8 mouse cellular contexts compared by ENCODE assay signal in genomic region chr7:141327469-141328372, GRCm38 (mm10). TPM values are rescaled to one million over a fixed set of nuclear protein-coding genes. Genes with fewer than 3 reads are reported as not detected.
A peak's percentile ranks its signal among the peaks of the same experiment; 100 is the strongest.
DNase-seq lines count a peak whose midpoint lies in the region; ATAC-seq and TF ChIP-seq lines count a peak whose summit lies in the region.

Gene Deaf1 (minus strand): TSS chr7:141327690.
Gene Tmem80 (plus strand): TSS chr7:141327739.

- no peak for TF ChIP-seq CTCF in C2C12 (IDR thresholded peaks at IDR 0.05; ENCODE audit: control insufficient read depth, insufficient read depth, insufficient read length)
- no peak for TF ChIP-seq CTCF in kidney, postnatal 0 days (IDR thresholded peaks at IDR 0.05; ENCODE audit: low read depth)

- H3K27ac ChIP-seq in heart, embryonic 12.5 days (ENCODE audit: poor library complexity, severe bottlenecking) = peak within 1 kb of the TSS; percentile 99
- H3K27ac ChIP-seq in kidney, postnatal 0 days = peak within 1 kb of the TSS; percentile 99
- H3K27ac ChIP-seq in liver, embryonic 11.5 days (ENCODE audit: low read depth, low read length) = peak within 1 kb of the TSS; percentile 98
- peak within 1 kb of the TSS; percentile 99 for H3K27ac ChIP-seq in stomach, embryonic 14.5 days (ENCODE audit: low read length)

- H3K4me3 ChIP-seq in C2C12 (ENCODE audit: insufficient read depth, poor library complexity, severe bottlenecking) = peak within 1 kb of the TSS; percentile 55
- H3K4me3 ChIP-seq in heart, embryonic 12.5 days = peak within 1 kb of the TSS; percentile 64
- H3K4me3 ChIP-seq in kidney, postnatal 0 days (replicated peaks; ENCODE audit: low read depth, low read length) = peak within 1 kb of the TSS; percentile 53
- H3K4me3 ChIP-seq in liver, embryonic 11.5 days (ENCODE audit: low read depth, low read length) = peak within 1 kb of the TSS; percentile 75
- H3K4me3 ChIP-seq in stomach, embryonic 14.5 days (ENCODE audit: low read depth, low read length) = peak within 1 kb of the TSS; percentile 65

- DNase-seq in brain, embryonic 18.5 days (ENCODE audit: low read depth, low spot score) = peak; percentile 96
- DNase-seq in kidney, postnatal 0 days (ENCODE audit: low spot score) = peak; percentile 100
- DNase-seq in liver, embryonic 11.5 days (ENCODE audit: low spot score) = peak; percentile 96
- DNase-seq in naive thymus-derived CD4-positive, alpha-beta T cell, adult 2 months (ENCODE audit: low read depth) = peak; percentile 99

- H3K9me3 ChIP-seq in heart, embryonic 12.5 days (replicated peaks) = no peaks in the 10 kb centered on the region
- no peaks in the 10 kb centered on the region for H3K9me3 ChIP-seq in kidney, postnatal 0 days (replicated peaks; ENCODE audit: low read length)
- H3K9me3 ChIP-seq in liver, embryonic 11.5 days (ENCODE audit: control insufficient read depth, low read length) = no peaks in the 10 kb centered on the region
- H3K9me3 ChIP-seq in stomach, embryonic 14.5 days (ENCODE audit: control insufficient read depth, low read depth, low read length) = no peaks in the 10 kb centered on the region

- H3K27me3 ChIP-seq in C2C12 (ENCODE audit: control insufficient read depth, insufficient read depth, insufficient read length) = no peaks in the 10 kb centered on the region
- no peaks in the 10 kb centered on the region for H3K27me3 ChIP-seq in heart, embryonic 12.5 days (replicated peaks)
- H3K27me3 ChIP-seq in kidney, postnatal 0 days (ENCODE audit: insufficient read depth, low read length) = no peaks in the 10 kb centered on the region
- no peaks in the 10 kb centered on the region for H3K27me3 ChIP-seq in liver, embryonic 11.5 days (replicated peaks; ENCODE audit: control insufficient read depth, insufficient read depth, low read length)
- H3K27me3 ChIP-seq in stomach, embryonic 14.5 days (ENCODE audit: control insufficient read depth, insufficient read depth, low read length) = no peaks in the 10 kb centered on the region

- peaks cover 20% of the 10 kb centered on the region for H3K4me1 ChIP-seq in heart, embryonic 12.5 days (replicated peaks)
- H3K4me1 ChIP-seq in kidney, postnatal 0 days (replicated peaks; ENCODE audit: insufficient read depth, low read length) = peaks cover 20% of the 10 kb centered on the region
- peaks cover 21% of the 10 kb centered on the region for H3K4me1 ChIP-seq in liver, embryonic 11.5 days (replicated peaks; ENCODE audit: control insufficient read depth, insufficient read depth, low read length)
- peaks cover 14% of the 10 kb centered on the region for H3K4me1 ChIP-seq in stomach, embryonic 14.5 days (ENCODE audit: control insufficient read depth, insufficient read depth, low read length)

- H3K4me2 ChIP-seq in heart, embryonic 12.5 days = peak within 1 kb of the TSS; percentile 98
- H3K4me2 ChIP-seq in kidney, postnatal 0 days (ENCODE audit: low read length) = peak within 1 kb of the TSS; percentile 92
- H3K4me2 ChIP-seq in liver, embryonic 11.5 days = peak within 1 kb of the TSS; percentile 98
- peak within 1 kb of the TSS; percentile 100 for H3K4me2 ChIP-seq in stomach, embryonic 14.5 days (replicated peaks; ENCODE audit: low read depth, low read length)

- peak within 1 kb of the TSS; percentile 84 for H3K9ac ChIP-seq in heart, embryonic 12.5 days
- H3K9ac ChIP-seq in kidney, postnatal 0 days (ENCODE audit: low read depth, low read length) = peak within 1 kb of the TSS; percentile 90
- peak within 1 kb of the TSS; percentile 97 for H3K9ac ChIP-seq in liver, embryonic 11.5 days (ENCODE audit: low read depth, low read length)
- peak within 1 kb of the TSS; percentile 87 for H3K9ac ChIP-seq in stomach, embryonic 14.5 days (replicated peaks; ENCODE audit: low read depth, low read length)

- WGBS in heart, embryonic 12.5 days = under 1% methylated on average over 105 of the region's 105 CpGs
- under 1% methylated on average over 104 of the region's 105 CpGs for WGBS in kidney, postnatal 0 days
- WGBS in liver, embryonic 11.5 days = under 1% methylated on average over 105 of the region's 105 CpGs
- under 1% methylated on average over 105 of the region's 105 CpGs for WGBS in stomach, embryonic 14.5 days

- H3K79me3 ChIP-seq in C2C12 (ENCODE audit: low read depth) = peaks cover 32% of the 10 kb centered on the region

- peaks cover 9% of the 10 kb centered on the region for H3K36me3 ChIP-seq in C2C12 (ENCODE audit: control insufficient read depth, insufficient read depth)
- H3K36me3 ChIP-seq in heart, embryonic 12.5 days = peaks cover 22% of the 10 kb centered on the region
- H3K36me3 ChIP-seq in kidney, postnatal 0 days (ENCODE audit: insufficient read depth, low read length) = peaks cover 7% of the 10 kb centered on the region
- H3K36me3 ChIP-seq in liver, embryonic 11.5 days (ENCODE audit: control insufficient read depth, insufficient read depth, low read length) = peaks cover 15% of the 10 kb centered on the region
- H3K36me3 ChIP-seq in stomach, embryonic 14.5 days (ENCODE audit: control insufficient read depth, insufficient read depth, low read length) = peaks cover 15% of the 10 kb centered on the region

- peak; percentile 89 for ATAC-seq in erythroid progenitor cell, adult 5-6 weeks (replicated peaks; ENCODE audit: low FRiP score, poor library complexity, severe bottlenecking)
- peak; percentile 97 for ATAC-seq in heart, embryonic 12.5 days (ENCODE audit: insufficient number of reproducible peaks, low FRiP score)
- ATAC-seq in kidney, postnatal 0 days (replicated peaks; ENCODE audit: low FRiP score, low read depth) = peak; percentile 93
- ATAC-seq in liver, embryonic 11.5 days (replicated peaks; ENCODE audit: low FRiP score) = peak; percentile 93
- peak; percentile 95 for ATAC-seq in stomach, embryonic 14.5 days (ENCODE audit: insufficient number of reproducible peaks, insufficient read depth, low FRiP score, low read depth)

- H3ac ChIP-seq in C2C12 (ENCODE audit: control insufficient read depth, insufficient read length, low read depth) = peak within 1 kb of the TSS; percentile 96

- peaks cover 47% of the 10 kb centered on the region for H3K79me2 ChIP-seq in C2C12 (ENCODE audit: control insufficient read depth, insufficient read depth)

TF ChIP-seq in C2C12, 6 proteins besides CTCF, POLR2A, EP300 and RAD21:
- TF ChIP-seq CEBPB (IDR thresholded peaks at IDR 0.05; ENCODE audit: low read depth) (no peak), MAX (IDR thresholded peaks at IDR 0.05) (peak; percentile 66), USF1 (IDR thresholded peaks at IDR 0.05; ENCODE audit: low read depth) (no peak)

RNA-seq across cellular contexts. Expression of gene Deaf1, which starts in this region (rescaled TPM):
- polyA plus RNA-seq in C2C12 (2012; fragmentation: generic; extraction: Trizol) = 21.4 TPM
- 46.5 and 55.8 TPM in 2 replicates for total RNA-seq in erythroid progenitor cell, adult 5-6 weeks (2015; ENCODE audit: low replicate concordance)
- 26.2 and 40.8 TPM in 2 replicates for total RNA-seq in erythroid progenitor cell, adult 5-6 weeks (2017; ENCODE audit: low replicate concordance)
- 34.3 and 35.6 TPM in 2 replicates for polyA plus RNA-seq in heart, embryonic 12.5 days (2016; fragmentation: Nextera tagmentation; extraction: Ambion mirVana)
- polyA plus RNA-seq in kidney, postnatal 0 days (2015; fragmentation: Nextera tagmentation; extraction: Ambion mirVana) = 64.1 and 64.2 TPM in 2 replicates
- 48.6 and 54.0 TPM in 2 replicates for polyA plus RNA-seq in liver, embryonic 11.5 days (2014; fragmentation: Nextera tagmentation; extraction: Ambion mirVana)
- 80.2 and 82.9 TPM in 2 replicates for polyA plus RNA-seq in stomach, embryonic 14.5 days (2014; fragmentation: Nextera tagmentation; extraction: Ambion mirVana)

RNA-seq across cellular contexts. Expression of gene Tmem80, which starts in this region (rescaled TPM):
- 18.9 TPM for polyA plus RNA-seq in C2C12 (2012; fragmentation: generic; extraction: Trizol)
- 13.4 and 26.7 TPM in 2 replicates for total RNA-seq in erythroid progenitor cell, adult 5-6 weeks (2015; ENCODE audit: low replicate concordance)
- total RNA-seq in erythroid progenitor cell, adult 5-6 weeks (2017; ENCODE audit: low replicate concordance) = 8.3 and 8.6 TPM in 2 replicates
- 37.4 and 40.1 TPM in 2 replicates for polyA plus RNA-seq in heart, embryonic 12.5 days (2016; fragmentation: Nextera tagmentation; extraction: Ambion mirVana)
- 40.5 and 45.3 TPM in 2 replicates for polyA plus RNA-seq in kidney, postnatal 0 days (2015; fragmentation: Nextera tagmentation; extraction: Ambion mirVana)
- 22.2 and 27.4 TPM in 2 replicates for polyA plus RNA-seq in liver, embryonic 11.5 days (2014; fragmentation: Nextera tagmentation; extraction: Ambion mirVana)
- polyA plus RNA-seq in stomach, embryonic 14.5 days (2014; fragmentation: Nextera tagmentation; extraction: Ambion mirVana) = 30.8 and 32.4 TPM in 2 replicates

Comparison
In these comparisons a context has a peak if more than half of its experiments do, and no peak if none do; other contexts are left out.
1. Peak in every context shown above with its lines: DNase-seq, ATAC-seq, H3K4me3 ChIP-seq and H3K27ac ChIP-seq.